Mouse (Mus musculus) liver, embryonic 14.5 days (tissue): ENCODE results near the gene Aven. TPM values are rescaled to one million over a fixed set of nuclear protein-coding genes. Genes with fewer than 3 reads are reported as not detected.

Source experiments
- ATAC-seq: fragments of 200-750 bp; cut with Nextera tagmentation; 2 replicates; pipeline ENCODE4 v1.8.0; 2017; ENCODE audit warnings: moderate number of reproducible peaks, mild to moderate bottlenecking, moderate library complexity; ENCODE audit not compliant: insufficient read depth
- DNase-seq, 3 experiments: peaks; one replicate each; pipeline ENCODE4 v3.0.0-alpha.2; 2012 to 2013; ENCODE audit warnings: low read depth in 3 of 3, low spot score in 3 of 3
- H3K27ac ChIP-seq: fragments of 300-500 bp; sonication (generic); 2 replicates; pipeline ENCODE4 v1.5.1; 2014; ENCODE audit warnings: moderate library complexity, mild to moderate bottlenecking, control low read depth, inconsistent platforms
- H3K27me3 ChIP-seq: fragments of 300-500 bp; sonication (generic); 2 replicates; pipeline ENCODE4 v1.6.1; 2014; ENCODE audit warnings: mild to moderate bottlenecking, low read length, moderate library complexity; ENCODE audit not compliant: control insufficient read depth, insufficient read depth
- H3K36me3 ChIP-seq: fragments of 300-500 bp; sonication (generic); replicated peaks from 2 replicates; pipeline ENCODE4 v1.6.1; 2014; ENCODE audit warnings: low read depth; ENCODE audit not compliant: control insufficient read depth, insufficient read depth
- H3K4me1 ChIP-seq, 2 experiments: fragments of 200-500 bp in 1 of 2; fragments of 300-500 bp in 1 of 2; sonication (generic) in 1 of 2; replicated peaks; 2 replicates each; pipeline ENCODE4 v1.6.1; 2012 to 2014; ENCODE audit warnings: antibody characterized with exemption in 1 of 2, inconsistent platforms in 1 of 2, low read length in 1 of 2; ENCODE audit not compliant: control insufficient read depth in 2 of 2, insufficient read depth in 2 of 2
- H3K4me2 ChIP-seq: fragments of 300-500 bp; sonication (generic); 2 replicates; pipeline ENCODE4 v1.6.1; 2014; ENCODE audit warnings: low read depth, mild to moderate bottlenecking, control low read depth, moderate library complexity
- H3K4me3 ChIP-seq, 2 experiments: fragments of 200-500 bp in 1 of 2; fragments of 300-500 bp in 1 of 2; sonication (generic) in 1 of 2; 2 replicates each; pipeline ENCODE4 v1.5.1; 2012 to 2014; ENCODE audit warnings: low read depth in 2 of 2, low read length in 2 of 2, mild to moderate bottlenecking in 2 of 2, control low read depth in 1 of 2, inconsistent platforms in 1 of 2, moderate library complexity in 1 of 2; ENCODE audit not compliant: insufficient read depth in 1 of 2
- H3K9ac ChIP-seq: fragments of 300-500 bp; sonication (generic); replicated peaks from 2 replicates; pipeline ENCODE4 v1.6.1; 2014; ENCODE audit warnings: mild to moderate bottlenecking, control low read depth, moderate library complexity
- H3K9me3 ChIP-seq: fragments of 300-500 bp; sonication (generic); 2 replicates; pipeline ENCODE4 v1.6.1; 2016; ENCODE audit warnings: low read length, mixed read lengths; ENCODE audit not compliant: control insufficient read depth
- CTCF ChIP-seq: IDR thresholded peaks from 2 replicates; pipeline ENCODE4 v1.5.1; 2016; ENCODE audit warnings: antibody characterized with exemption, low read depth, control low read depth
- EP300 ChIP-seq: IDR thresholded peaks from 2 replicates; pipeline ENCODE4 v1.6.1; 2016; ENCODE audit warnings: antibody characterized with exemption, low read depth
- WGBS: fragments of 180-500 bp; shearing (Covaris S2); extraction: QIAGEN DNeasy Blood & Tissue Kit; methylation state at CpG from one replicate; pipeline ENCODE4 v1.1.7; 2014; ENCODE audit not compliant: insufficient replicate concordance; 5-methylcytosine and 5-hydroxymethylcytosine counted together
- microRNA-seq: library from miRNA; unstranded; fragments of <30 nt; microRNA quantifications from one replicate; pipeline ENCODE4, GENCODE M21; 2016
- polyA plus RNA-seq, 2 experiments: library from polyadenylated mRNA; depleted of rRNA in 1 of 2; stranded (reverse) in 1 of 2; unstranded in 1 of 2; fragments of >200 nt; fragmentation: Nextera tagmentation in 1 of 2; extraction: Ambion mirVana in 1 of 2; gene quantifications; 2 replicates each; pipeline versions ENCODE4 v1.2.1 to v1.2.3; 2012 to 2014

The Aven gene
- polyA plus RNA-seq, 2 experiments: 5.9 to 8.6 TPM

- H3K4me3 ChIP-seq: no peak overlapping the region
- ATAC-seq: no peak
- 48% methylated on average over 2 of the region's 2 CpGs for WGBS
Measured at GRCm38 (mm10) chr2:112676175-112676574, 183.4 kb downstream of the Aven start.

GRCm38 (mm10) chr2:112676721-112677120 is 184.0 kb downstream of the Aven start:
- ATAC-seq: no peak
- Histone ChIP-seq H3K9me3 (no peaks in the 10 kb centered on the region), H3K4me2 (no peak overlapping the region), H3K27me3 (no peaks in the 10 kb centered on the region), H3K4me1 (no peaks in the 10 kb centered on the region; a peak in 1 of 4 replicates), H3K9ac (no peak overlapping the region), H3K4me3 (no peak overlapping the region), H3K36me3 (no peaks in the 10 kb centered on the region), H3K27ac (no peak overlapping the region)
- no peak for TF ChIP-seq CTCF
- WGBS: 6% methylated on average over 1 of the region's 1 CpGs
- no peak for DNase-seq

More at GRCm38 (mm10) chr2:112676175-112676574, 183.4 kb downstream of the Aven start:
- Histone ChIP-seq H3K9me3 (no peaks in the 10 kb centered on the region), H3K9ac (no peak overlapping the region), H3K27me3 (no peaks in the 10 kb centered on the region), H3K36me3 (no peaks in the 10 kb centered on the region), H3K27ac (no peak overlapping the region), H3K4me2 (no peak overlapping the region), H3K4me1 (no peaks in the 10 kb centered on the region; a peak in 1 of 4 replicates)
- no peak for TF ChIP-seq CTCF
- no peak for DNase-seq

GRCm38 (mm10) chr2:112677246-112677645 is 184.5 kb downstream of the Aven start:
- DNase-seq (no peak), ATAC-seq (no peak)
- no peaks in the 10 kb centered on the region for H3K27me3 ChIP-seq
- no peaks in the 10 kb centered on the region; a peak in 1 of 4 replicates for H3K4me1 ChIP-seq
- no peak for TF ChIP-seq EP300
- TF ChIP-seq CTCF: no peak
- H3K9ac ChIP-seq: no peak overlapping the region
- H3K4me3 ChIP-seq: no peak overlapping the region
- H3K4me2 ChIP-seq: no peak overlapping the region
- no peaks in the 10 kb centered on the region for H3K9me3 ChIP-seq
- WGBS: 55% methylated on average over 1 of the region's 1 CpGs
- H3K36me3 ChIP-seq: no peaks in the 10 kb centered on the region
- H3K27ac ChIP-seq: no peak overlapping the region

GRCm38 (mm10) chr2:112681817-112682216 is 189.1 kb downstream of the Aven start:
- TF ChIP-seq CTCF (no peak), EP300 (no peak)
- Histone ChIP-seq H3K4me1 (no peaks in the 10 kb centered on the region; a peak in 1 of 4 replicates), H3K4me3 (no peak overlapping the region), H3K27ac (no peak overlapping the region), H3K9ac (no peak overlapping the region), H3K4me2 (no peak overlapping the region), H3K27me3 (no peaks in the 10 kb centered on the region), H3K9me3 (no peaks in the 10 kb centered on the region), H3K36me3 (no peaks in the 10 kb centered on the region)
- 44% methylated on average over 5 of the region's 5 CpGs for WGBS
- no peak for ATAC-seq
- no peak for DNase-seq

Small RNAs within 50 kb of the gene (microRNA-seq; reads per million reads assigned to microRNA genes)
- gene Gm44374: not detected

Other genes starting within 250 kb of the Aven start
- not detected in 2 replicates for gene Nutm1, start 233.7 kb upstream of the Aven start, polyA plus RNA-seq (2012; rRNA removed)
- gene Nutm1, start 233.7 kb upstream of the Aven start, polyA plus RNA-seq (2014; fragmentation: Nextera tagmentation; extraction: Ambion mirVana): not detected in 2 replicates
- 82.3 and 93.1 TPM in 2 replicates for gene Nop10, start 231.0 kb upstream of the Aven start, polyA plus RNA-seq (2012; rRNA removed)
- gene Nop10, start 231.0 kb upstream of the Aven start, polyA plus RNA-seq (2014; fragmentation: Nextera tagmentation; extraction: Ambion mirVana): 164 and 166 TPM in 2 replicates
- gene Slc12a6, start 227.1 kb upstream of the Aven start, polyA plus RNA-seq (2012; rRNA removed): 6.9 and 8.7 TPM in 2 replicates
- gene Slc12a6, start 227.1 kb upstream of the Aven start, polyA plus RNA-seq (2014; fragmentation: Nextera tagmentation; extraction: Ambion mirVana): 3.4 and 4.9 TPM in 2 replicates
- gene Gm21985, start 226.7 kb upstream of the Aven start, polyA plus RNA-seq (2012; rRNA removed): not detected in 2 replicates
- not detected in 2 replicates for gene Gm21985, start 226.7 kb upstream of the Aven start, polyA plus RNA-seq (2014; fragmentation: Nextera tagmentation; extraction: Ambion mirVana)
- 22.9 and 26.3 TPM in 2 replicates for gene Emc4, start 124.9 kb upstream of the Aven start, polyA plus RNA-seq (2012; rRNA removed)
- 37.4 and 38.1 TPM in 2 replicates for gene Emc4, start 124.9 kb upstream of the Aven start, polyA plus RNA-seq (2014; fragmentation: Nextera tagmentation; extraction: Ambion mirVana)
- 4.6 and 6.5 TPM in 2 replicates for gene Katnbl1, start 113.8 kb upstream of the Aven start, polyA plus RNA-seq (2012; rRNA removed)
- 20.0 and 20.9 TPM in 2 replicates for gene Katnbl1, start 113.8 kb upstream of the Aven start, polyA plus RNA-seq (2014; fragmentation: Nextera tagmentation; extraction: Ambion mirVana)
- 4.3 and 5.8 TPM in 2 replicates for gene Emc7, start 38.0 kb upstream of the Aven start, polyA plus RNA-seq (2012; rRNA removed)
- gene Emc7, start 38.0 kb upstream of the Aven start, polyA plus RNA-seq (2014; fragmentation: Nextera tagmentation; extraction: Ambion mirVana): 13.0 and 13.3 TPM in 2 replicates
- not detected in 2 replicates for gene Chrm5, start 12.2 kb upstream of the Aven start, polyA plus RNA-seq (2012; rRNA removed)
- not detected in 2 replicates for gene Chrm5, start 12.2 kb upstream of the Aven start, polyA plus RNA-seq (2014; fragmentation: Nextera tagmentation; extraction: Ambion mirVana)